Mouse (Mus musculus): ENCODE results near the gene Acot13.
"Not testable (repeated sequence)": the region's sequence is repeated elsewhere in the genome, so short reads cannot be mapped to it uniquely, and the experiment has no call there.

The Acot13 gene

DNA sequence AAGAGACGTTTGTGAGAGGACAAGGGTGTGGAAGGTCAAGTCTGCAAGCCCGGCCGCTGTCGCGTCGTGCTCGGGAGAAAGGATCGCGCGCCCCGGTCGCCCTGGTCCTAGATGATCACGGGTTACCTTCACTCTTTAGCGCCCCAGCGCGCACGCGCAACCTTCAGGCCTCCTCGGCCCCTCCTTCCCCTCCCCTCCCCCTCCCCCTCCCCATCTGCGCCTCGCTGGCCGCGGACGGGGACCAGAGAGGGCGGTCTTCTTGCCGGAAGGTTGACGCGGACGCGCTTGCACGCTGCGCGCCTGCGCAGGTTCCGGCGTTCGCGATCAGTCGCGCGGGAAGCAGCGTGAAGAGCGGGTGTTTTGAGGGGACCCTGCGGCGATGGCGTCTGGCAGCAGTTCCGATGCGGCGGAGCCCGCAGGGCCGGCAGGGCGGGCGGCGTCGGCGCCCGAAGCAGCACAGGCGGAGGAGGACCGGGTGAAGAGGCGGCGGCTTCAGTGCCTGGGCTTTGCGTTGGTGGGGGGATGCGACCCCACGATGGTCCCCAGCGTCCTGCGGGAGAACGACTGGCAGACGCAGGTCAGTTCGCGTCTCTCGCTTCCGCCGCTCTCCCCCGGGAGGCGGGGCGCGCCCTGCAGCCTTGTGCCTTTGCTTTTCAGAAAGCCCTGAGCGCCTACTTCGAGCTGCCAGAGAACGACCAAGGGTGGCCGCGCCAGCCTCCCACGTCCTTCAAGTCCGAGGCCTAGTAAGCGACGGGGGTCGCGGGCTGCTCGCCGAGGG lies at the start of gene Acot13, which contains the start of gene Tdp2:
Gene Acot13 (minus strand): TSS at position 188 of the 778 bp plus-strand sequence.
Gene Tdp2 (plus strand): TSS at position 327 of the 778 bp plus-strand sequence.
- DNase-seq (ENCODE audit: low spot score), result peak; percentile 94

DNA sequence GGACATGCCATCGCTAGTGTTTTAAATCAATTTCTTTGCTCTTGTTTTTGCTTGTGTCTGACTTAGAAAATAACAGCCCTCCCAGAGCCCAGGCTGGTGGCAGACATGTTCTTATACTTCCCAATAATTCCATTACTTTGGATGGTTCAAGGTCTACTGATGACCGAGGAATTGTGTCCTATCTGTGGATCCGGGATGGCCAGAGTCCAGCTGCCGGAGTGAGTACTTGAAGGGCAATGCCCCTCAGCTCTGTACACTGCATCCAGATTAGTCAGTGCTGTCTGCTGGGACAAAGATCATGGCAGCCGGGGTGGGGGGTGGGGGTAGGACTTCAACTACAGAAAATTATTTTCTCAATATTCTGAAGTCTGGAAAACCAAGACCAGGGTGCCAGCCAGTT lies 49.4 kb upstream of the Acot13 start:
- no peak for DNase-seq (ENCODE audit: low spot score)

DNA sequence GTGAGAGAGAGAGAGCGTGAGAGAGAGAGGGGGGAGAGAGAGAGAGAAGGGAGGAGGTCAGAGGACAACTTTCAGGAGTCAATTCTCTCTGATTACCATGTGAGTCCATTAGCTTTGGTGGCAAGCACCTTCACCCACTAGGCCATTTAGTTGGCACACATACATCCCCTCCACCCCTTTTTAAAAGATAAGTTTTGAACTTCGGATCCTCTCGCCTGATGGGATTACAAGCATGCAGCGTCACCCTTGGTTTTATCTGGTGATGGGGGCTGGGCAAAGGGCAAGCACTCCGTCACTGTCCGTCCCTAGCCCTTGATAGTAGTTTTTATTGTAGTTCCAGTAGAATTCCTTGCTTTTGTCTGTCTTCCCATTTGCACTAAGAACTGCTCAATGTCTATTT lies 48.9 kb upstream of the Acot13 start:
- DNase-seq (ENCODE audit: low spot score), result no peak

DNA sequence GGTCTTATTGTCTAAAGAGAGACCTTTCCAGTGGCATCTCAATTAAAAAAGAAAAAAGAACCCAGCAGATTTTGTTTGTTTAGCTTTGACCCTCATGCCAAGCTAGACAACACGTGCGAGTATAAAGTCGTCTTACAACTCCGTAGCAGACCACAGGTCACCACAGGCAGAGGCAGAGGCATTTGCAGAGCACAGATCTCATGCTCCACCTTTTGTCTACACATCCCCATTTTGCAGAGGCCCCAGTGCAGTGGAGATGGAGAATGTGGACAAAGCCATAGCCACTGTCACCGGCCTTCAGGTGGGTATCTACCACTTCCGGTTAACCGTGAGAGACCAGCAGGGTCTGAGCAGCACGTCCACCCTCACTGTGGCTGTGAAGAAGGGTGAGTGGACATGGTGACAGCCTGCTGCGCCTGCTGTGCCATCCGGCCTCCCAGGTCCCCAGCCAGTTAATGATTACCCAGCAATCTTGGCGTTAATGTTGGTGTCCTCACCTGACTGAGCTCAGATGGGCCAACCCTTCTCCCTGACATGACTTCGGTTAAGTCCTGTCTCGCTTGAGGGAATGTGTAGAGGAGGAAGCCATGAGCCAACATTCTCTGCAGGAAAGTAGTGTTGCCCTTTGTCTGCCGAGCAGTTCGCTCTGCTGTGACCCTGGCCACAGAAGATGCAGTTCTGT lies 48.2 kb upstream of the Acot13 start:
- no peak for DNase-seq (ENCODE audit: low spot score)

DNA sequence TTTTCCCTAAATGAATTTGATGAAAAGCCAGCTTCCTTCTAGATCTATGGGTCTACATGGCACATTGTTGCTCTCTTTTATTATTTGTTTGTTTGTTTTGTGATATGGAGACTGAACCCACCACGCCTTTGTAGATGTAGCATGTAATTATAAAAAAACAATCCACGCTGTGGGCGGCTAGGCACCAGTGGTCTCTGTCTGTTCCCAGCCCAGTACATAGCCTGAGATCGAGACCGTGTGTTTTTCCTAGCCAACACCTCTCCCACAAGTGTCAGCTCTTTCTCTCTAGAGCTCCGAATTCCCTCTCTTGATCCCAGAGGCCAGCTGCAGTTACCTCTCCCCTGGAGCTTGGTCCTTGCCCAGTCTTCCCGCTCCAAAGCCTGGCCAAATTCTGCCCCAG lies 36.9 kb upstream of the Acot13 start:
- no peak for DNase-seq (ENCODE audit: low spot score)

DNA sequence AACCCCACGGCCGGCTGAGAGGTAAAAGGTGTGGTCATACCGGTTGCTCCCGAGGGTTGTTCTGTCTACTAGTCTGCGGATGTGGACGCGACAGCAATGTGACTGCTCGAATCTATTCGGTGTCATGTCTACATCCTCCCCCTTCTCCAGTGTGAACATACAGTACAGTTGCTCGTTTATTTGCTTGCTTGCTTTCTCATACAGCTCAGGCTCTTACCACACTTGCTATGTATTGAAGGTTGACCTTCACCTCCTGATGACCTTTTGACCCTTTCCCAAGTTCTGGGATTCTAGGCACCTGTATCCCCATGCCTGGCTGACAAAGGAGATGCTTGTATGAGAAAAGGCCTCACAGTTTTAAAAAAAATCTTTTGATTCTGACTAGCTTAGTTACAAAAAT lies 36.4 kb upstream of the Acot13 start:
- no peak for DNase-seq (ENCODE audit: low spot score)

DNA sequence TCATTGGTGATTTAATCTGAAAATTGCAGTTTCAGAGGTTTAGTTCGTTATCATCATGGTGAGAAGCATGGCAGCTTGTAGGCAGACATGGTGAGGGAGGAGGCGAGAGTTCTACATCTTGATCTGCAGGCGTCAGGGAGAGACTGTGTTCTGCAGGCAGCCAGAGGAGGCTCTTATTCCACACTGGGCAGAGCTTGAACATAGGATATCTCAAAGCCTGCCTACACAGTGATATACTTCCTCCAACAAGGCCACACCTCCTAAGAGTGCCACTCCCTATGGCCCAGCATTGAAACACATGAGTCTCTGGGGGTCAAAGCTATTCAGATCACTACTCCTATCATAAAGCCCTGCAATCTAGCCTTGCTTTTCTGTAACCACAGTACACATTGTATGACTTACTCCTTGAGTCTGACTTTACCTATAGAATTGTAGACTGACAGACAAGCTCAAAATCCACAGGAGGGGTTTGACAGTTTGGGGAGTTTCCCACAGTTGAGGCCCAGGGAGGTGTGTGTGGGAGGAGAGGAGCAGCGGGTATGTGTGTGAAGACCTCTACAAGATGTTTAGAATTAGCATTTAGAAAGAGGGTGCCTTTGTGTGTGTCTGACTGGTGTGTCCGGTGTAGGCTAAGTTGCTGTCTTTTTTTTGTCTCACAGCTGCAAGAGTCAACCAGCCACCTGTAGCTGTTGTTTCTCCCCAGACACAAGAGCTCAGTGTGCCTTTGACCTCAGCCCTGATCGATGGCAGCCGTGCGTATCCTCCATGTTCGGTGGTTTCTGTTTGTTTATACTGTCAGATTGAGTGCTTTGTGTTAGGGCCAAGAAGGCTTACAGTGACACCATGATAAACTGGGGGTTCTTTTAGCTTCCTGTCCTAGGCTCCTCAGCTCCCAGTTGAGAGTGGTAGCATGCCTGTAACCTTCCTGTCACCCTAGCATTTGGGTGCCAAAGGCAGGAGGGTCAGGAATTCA lies 35.4 kb upstream of the Acot13 start:
- no peak for DNase-seq (ENCODE audit: low spot score)

DNA sequence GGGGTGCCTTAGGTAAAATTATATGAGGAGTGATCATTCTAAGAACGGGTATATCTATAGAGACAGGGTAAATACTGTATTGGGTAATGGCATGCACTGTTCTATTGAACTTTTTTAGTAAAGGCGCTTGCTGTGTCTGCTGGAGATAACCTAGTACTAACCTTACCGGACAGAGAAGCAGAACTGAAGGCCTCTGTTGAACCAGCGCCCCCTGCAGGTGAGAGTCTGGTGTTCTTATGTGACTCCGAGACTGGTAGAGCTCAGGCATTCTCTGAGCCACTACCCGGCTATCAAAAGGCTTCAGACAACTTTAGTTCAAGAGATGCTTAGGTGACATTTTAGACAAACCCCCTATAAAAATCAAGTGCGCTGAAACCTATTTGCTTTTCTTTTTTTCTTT lies 31.2 kb upstream of the Acot13 start:
- DNase-seq (ENCODE audit: low spot score), result peak; percentile 55

DNA sequence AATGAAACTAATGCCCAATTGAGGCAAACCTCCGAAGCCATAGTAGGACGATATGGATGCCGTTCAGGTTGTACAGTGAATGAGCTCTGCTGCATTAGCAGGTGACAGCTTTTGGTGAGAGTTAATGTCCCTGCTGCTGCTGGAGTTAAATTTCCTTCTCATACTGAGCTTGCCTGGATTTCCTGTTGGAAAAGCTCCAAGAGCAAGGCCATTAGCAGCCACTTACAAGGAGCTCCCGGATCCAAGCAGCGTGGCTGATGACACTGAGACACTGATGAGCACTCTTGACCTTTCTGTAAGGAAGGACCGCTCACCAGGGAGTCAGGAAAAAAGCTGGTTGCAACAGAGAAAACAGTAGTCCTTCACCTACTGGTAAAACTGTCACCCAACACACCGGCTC lies 30.7 kb upstream of the Acot13 start:
- DNase-seq (ENCODE audit: low spot score), result peak; percentile 2

DNA sequence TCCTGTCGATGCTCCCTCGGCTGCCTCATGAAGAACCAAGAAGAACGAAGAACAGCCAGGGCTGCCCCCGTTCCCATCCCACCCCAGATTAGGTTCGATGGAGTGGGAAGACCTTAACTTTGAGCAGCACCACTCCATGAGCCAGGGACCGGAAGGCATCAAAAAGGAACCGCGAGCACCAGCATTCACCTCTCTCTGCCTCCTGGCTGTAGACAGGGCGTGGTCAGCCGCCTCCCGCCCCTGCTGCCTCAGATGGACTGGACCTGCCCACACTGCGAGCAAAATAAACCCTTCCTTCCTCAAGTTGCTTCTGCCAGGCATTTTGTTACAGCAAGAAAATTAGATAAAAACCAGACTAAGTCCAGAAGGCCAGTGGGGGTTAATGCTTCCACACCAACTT lies 29.7 kb upstream of the Acot13 start:
- no peak for DNase-seq (ENCODE audit: low spot score)

DNA sequence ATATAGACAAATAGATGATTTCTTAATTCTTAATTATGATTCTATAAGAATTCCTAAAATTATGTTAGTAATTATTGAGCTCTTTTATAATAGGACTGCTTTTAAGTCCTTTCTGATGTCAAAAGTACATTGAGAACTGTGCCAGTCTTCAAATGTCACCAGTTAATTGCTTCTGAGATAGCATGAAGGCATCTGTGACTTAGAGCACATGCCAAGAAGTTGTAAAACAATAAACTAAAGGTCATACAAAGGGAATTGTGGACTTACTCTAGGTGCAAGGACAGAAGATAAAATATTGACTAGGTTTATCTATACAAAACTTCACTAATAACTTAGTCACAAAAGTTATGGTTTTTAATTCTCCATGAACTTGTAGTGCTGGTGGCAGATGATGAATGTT lies 27.8 kb upstream of the Acot13 start:
- no peak for DNase-seq (ENCODE audit: low spot score)

DNA sequence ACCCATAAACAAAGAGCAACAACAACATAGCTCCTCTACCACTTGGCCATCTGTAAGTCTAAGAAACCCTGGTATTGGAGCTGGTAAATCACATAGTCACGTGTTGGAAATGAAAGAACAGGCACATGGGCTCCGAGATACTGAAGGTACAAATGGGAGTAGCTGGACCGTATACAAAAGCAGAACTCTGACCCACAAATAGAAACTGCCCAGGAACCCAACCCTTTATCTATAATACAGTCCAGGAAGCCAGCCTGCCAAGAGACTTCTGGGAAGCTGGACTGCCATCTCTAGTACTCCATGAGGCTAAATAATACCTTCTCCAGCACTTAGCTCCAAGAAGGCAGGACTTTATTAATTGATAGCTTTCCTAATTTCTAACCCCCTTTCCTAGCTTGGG lies 21.2 kb upstream of the Acot13 start:
- no peak for DNase-seq (ENCODE audit: low spot score)

DNA sequence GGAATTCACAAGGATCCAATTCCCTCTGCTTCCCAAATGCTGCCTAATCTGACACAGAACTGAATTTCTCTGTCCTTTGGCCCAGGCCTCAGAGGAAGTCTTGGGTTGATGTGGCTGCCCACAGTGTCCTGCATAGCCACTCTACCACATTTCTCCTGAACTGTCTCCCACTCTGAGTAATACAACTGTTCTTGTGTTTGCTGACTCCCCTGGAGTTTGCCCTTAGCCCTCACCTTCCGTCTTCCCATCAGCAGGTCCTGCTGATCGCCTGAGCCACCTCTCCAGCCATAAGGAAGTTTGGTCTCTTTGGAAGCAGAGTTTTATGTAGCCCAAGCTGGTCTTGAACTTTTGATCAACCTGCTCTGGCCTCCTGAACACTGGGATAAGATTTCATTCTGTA lies 20.6 kb upstream of the Acot13 start:
- DNase-seq (ENCODE audit: low spot score), result no peak

DNA sequence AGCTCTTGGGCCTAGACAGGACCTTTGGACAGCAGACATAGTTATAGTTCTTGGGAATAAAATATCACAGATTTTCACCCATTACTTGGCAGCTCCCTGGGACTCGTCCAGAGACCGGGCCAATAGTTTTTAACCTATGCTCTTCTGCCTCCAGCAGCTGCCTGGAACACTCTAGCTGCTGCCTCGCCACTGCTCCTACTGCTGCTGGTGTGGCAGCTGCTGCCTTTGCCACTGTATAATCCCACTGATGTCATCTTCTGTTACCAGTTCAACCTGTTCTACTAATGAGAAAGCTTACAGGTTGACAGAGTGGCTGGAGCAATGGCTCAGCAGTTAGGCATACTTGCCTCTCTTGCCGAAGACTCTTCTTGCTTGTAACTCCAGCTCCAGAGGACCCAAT lies 18.0 kb upstream of the Acot13 start:
- DNase-seq (ENCODE audit: low spot score), result no peak

DNA sequence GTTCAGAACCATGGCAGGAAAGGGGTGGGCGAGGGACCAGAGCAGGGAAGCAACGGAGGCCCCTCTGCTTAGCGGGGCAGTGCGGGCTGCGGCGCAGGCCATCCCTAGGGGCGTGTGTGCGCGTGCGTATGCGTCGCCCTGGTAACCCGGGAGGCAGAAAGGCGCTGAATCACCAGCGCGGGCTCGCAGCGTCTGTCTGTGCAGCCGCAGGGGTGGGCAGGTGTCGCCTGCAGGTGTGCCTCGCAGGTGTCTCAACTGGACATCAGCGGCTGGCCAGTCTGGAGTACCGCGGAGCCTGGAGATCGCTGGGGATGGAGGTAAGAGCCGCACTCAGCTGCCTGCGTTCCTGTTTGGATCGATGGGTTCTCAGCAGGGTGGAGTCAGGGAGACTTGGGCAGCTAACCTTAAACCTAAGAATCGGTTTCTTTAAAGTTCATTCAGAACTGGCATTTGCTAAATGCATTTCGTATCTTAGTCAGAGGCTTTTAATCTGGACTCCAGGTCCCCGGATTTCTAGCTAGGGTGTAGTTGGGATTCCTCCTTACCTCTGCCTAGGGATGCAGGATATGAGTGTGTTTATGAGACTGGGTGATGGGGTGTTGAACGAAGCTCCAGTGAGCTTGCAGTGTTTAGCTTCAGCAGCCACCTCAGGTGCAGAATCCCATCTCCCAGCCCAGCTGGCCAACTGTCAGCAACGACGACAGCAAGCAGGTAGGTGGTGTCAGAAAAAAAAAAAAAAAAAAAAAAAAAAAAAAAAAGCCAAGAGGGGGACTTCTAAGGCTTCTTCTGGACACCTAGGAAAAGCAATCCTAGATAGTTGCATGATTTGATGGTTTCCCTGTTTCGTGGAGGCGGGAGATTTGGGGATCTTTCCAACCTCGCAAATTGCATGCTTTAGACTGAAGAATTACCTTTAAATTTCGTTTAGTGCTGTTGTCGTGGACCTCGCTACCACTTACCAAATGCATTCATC lies 13.9 kb upstream of the Acot13 start, which contains the start of gene D130043K22Rik:
Gene D130043K22Rik (plus strand): TSS at position 153 of the 973 bp plus-strand sequence.
- DNase-seq (ENCODE audit: low spot score), result no peak

DNA sequence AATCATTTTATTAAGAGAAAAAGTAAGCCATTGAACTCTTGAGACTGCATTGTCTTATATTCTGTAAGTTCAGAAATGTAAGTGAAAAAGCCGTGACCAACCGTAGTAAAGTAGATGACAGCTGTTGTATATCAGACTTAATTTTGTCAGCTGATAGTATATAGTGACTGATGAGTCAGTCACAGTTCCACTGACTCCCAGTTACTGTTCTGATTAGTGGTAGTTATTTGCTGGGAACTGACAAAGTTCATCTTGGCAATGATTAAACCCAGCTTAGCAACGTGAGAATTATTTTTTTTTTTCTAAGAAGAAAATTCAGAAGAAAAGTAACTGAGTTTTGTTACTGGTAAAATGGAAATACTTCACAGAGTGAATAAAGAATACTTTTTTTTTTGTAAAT lies 10.4 kb upstream of the Acot13 start:
- no peak for DNase-seq (ENCODE audit: low spot score)

DNA sequence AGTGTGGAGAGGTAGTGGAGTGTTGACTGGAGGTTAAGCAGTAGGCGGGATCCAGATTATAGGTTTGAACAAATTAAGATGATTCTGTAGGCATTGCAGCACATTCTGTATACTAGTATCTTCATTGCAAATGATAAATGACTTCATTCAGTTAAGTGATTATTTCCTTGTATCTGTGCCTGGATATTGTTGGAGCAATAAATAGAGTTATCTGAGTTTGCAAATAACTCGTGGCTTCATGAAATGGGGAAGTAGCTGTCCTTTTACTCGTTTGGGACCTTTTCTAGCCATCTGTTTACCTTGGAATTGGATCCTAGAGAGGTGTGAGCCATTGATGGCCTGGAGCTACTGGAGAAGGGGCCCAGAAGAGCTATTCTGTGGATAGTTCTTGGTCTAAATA lies 8.5 kb upstream of the Acot13 start:
- DNase-seq (ENCODE audit: low spot score), result no peak

DNA sequence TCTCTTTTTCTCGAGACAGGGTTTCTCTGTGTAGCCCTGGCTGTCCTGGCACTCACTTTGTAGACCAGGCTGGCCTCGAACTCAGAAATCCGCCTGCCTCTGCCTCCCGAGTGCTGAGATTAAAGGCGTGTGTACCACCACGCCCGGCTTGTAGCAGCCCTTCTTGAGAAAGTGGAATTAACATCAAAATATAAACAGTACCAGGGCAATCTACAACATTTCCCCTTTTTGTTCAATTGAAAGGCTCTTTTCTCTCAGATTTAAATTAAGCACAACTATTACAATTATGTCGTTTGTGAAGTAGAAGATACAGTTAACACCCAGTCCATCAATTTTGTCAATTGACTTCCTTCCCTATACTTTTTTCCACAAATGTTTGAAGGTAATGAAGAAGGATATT lies 6.4 kb upstream of the Acot13 start:
- DNase-seq (ENCODE audit: low spot score), result not testable (repeated sequence)

DNA sequence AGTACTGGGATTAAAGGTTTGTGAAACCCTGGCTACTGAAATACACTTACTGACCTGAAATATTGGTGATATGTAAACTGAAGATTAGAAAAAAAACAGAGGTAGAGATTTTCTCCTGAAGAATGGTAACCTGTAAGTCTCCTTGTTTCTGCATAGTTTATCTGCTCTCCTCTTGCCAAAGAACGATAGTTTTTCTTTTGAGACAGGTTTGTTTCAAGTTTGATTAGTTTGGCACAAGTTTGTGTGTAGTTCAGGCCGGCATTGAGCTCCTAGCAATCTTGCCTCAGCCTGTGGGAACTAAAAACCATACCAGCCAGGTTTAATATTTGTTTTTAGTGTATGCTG lies 1.4 kb upstream of the Acot13 start:
- DNase-seq (ENCODE audit: low spot score), result no peak

DNA sequence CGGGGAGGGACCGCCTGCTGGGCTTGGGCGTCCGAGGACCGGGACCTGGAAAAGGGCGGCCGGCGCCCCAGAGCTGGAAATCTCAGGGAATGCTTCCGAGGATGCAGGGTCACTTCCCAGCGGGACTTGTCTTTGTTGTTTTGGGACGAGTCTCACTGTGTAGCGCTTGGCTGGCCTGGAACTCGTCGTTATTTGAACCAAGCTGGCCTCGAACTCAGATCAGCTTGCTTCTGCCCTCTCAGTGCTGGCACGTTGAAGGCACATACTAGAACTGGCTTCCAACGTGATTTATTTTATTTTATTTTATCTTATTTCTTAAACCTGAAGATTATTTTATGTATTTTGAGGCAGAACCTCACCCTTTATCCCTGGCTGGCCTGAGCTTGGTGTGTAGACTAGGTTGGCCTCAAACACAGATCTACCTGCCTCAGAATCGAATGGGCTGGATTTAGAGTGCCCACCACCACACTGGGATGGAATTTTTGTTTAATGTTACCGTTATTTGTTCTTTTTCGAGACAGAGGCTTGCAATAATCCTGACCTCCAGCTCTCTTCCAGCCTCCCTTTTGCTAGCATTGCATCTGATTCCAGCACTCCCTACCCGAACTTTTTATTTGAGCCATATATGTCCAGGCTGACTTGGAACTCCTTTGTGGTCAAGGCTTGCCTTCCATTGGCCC lies 931 bp upstream of the Acot13 start:
- DNase-seq (ENCODE audit: low spot score), result no peak

All from lung, postnatal 25 days (tissue).